Mouse (Mus musculus) CD4-positive, CD25-positive, alpha-beta regulatory T cell, adult 4 months (primary cell): ENCODE data around the gene Axin2. TPM values are rescaled to one million over a fixed set of nuclear protein-coding genes. Genes with fewer than 3 reads are reported as not detected.

Experiments
- ATAC-seq: one replicate; pipeline ENCODE4 v1.8.0; 2017
- polyA plus RNA-seq, 2 experiments: library from polyadenylated mRNA; unstranded; fragments of 100-300 nt; shearing (Covaris generic); gene quantifications; one replicate each; pipeline ENCODE4 v1.2.1; 2017

The Axin2 gene
- polyA plus RNA-seq, 2 experiments from 2014 or later = 4.4 to 10.5 TPM

GRCm38 (mm10) chr11:108980530-108980929, 60.4 kb downstream of the Axin2 start:
- ATAC-seq = no peak

DNA sequence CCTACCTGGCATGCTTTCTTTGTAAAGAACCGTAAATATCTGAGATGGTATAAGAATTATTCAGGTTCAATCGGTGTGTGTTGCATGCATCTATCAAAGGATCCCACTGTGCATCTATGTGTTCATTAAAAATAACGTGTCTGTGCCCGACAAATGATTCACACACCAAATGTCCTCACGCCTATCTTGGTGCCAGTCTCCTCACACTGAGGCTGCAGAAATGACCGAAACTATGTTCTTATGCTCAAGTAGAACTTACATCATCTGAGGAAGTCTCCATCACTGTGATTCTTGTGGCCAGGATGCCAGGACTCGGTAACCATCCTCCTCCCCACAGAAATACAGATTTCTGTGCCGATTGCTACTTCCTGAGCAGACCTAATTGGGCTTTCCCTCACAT, 60.9 kb downstream of the Axin2 start:
- ATAC-seq = no peak

DNA sequence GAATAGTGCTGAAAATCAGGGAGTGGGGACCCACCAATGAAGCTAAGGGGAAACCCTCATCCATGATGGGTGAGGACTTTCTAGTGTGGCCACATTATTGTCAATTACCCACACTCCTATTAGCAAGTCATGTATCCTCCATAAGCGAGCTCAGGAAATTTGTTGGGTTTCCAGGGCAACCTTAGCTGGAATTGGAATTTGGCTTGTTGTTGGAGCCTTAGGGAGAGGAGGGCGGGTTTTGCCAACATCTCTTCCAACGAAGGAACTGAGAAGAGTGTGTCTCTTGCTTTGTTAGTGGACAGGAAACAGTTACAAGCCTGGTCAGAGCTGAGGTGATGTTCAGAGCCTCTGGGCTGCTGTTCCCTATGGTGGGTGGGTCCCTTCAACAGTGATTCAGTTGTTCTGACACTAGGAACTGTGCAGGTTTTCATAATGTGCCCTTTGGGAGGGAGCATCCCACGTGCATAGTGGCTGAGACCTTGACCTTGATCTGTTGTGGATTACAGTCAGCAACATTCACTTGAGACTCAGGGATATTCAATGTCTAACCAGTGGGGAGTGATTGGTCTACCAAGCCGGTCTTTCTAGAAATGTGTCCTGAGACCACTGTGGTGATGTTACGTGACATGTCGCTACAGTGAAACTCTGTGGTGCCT, 63.4 kb downstream of the Axin2 start:
- no peak for ATAC-seq

DNA sequence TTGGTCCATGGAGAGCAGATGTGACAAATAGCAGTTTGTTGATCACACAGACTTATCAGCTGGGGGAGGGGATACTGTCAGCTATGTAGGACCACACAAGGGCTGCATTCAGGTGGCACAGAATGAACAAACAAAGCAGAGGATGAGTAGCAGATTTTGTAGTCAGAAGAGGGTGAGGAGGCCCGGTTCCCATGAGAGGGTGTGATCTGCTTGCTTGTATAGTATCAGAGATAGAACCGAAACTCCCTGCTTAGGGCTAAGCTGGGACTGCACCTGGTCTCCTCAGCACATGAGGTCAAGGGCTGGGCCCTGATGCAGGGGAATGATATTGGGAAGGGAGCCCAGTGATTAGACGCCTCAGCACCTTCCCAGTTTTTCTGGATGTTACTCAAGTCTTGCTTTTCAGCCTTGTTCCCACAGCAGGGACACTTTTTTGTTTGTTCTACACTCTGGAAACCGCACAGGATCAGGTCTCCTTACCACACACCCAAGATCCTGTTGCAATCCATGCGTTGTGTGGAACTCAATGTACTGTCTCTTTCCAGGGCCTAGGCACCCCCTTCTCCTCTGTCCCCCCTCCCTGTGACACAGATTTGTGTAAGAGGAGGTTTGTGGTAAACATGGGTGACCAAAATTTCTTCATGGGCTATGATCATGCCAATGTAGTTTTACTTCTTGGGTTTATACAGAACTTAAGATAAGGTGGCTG, 64.7 kb downstream of the Axin2 start:
- no peak for ATAC-seq

DNA sequence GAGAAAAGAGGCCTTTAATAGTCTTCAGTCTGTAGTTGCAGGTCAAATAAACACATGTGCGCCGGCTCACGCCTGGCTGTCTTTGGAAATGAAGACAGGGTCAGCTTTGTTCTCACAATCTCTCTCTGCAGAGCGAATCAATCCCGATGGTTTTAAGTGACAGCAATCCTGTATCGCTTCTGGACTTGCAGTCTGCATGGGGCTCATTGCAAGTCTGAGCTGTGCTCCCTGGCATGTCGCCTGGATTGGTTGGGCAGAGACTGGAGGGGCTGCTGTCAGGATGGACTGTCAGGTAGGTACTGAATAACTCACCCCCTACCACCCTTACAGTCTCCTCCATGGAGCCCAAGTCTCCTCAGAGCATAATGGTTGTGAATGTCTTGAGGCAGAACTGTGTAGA, 65.7 kb downstream of the Axin2 start:
- no peak for ATAC-seq

GRCm38 (mm10) chr11:108987226-108987625, 67.1 kb downstream of the Axin2 start:
- ATAC-seq = no peak

GRCm38 (mm10) chr11:108987705-108988104, 67.6 kb downstream of the Axin2 start:
- no peak for ATAC-seq

- no peak for ATAC-seq
Observed at GRCm38 (mm10) chr11:108988258-108988657, 68.1 kb downstream of the Axin2 start.

DNA sequence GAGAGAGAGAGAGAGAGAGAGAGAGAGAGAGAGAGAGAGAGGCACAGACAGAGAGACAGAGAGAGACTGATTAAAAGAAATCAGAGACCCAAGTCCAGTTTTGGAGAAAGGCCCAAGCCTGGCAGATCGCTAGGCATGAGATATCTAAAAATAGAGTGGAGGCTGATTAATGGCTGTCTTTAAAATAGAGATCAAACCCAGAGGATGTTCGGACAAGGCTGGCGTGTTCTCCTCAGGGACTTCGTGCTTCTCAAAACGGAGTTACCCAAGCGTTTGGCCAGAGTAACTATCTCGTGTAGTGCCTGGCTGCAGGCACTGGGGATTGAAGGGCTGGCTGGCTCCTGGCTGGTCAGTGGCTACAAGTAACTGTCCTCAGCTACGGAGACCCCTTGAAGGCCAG, 69.8 kb downstream of the Axin2 start:
- ATAC-seq = no peak

DNA sequence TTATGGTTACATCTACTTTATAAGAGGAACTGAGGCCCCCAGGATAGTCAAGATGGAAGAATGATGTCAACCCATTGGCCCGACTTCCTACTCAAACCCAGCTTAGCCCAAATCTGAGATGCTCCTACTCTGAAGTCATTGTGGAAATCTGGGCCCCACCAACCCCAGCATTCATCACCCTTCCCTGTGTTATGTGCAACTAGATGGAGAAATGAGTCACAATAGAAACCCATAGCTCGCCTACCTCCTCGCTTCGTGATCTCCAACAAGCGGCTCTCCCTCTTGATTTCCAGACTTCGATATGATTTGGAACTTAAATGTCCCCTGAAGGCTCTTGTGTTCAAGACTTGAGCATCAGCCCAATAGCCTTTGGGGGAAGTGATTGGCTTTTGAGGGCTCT, 73.3 kb downstream of the Axin2 start:
- no peak for ATAC-seq

DNA sequence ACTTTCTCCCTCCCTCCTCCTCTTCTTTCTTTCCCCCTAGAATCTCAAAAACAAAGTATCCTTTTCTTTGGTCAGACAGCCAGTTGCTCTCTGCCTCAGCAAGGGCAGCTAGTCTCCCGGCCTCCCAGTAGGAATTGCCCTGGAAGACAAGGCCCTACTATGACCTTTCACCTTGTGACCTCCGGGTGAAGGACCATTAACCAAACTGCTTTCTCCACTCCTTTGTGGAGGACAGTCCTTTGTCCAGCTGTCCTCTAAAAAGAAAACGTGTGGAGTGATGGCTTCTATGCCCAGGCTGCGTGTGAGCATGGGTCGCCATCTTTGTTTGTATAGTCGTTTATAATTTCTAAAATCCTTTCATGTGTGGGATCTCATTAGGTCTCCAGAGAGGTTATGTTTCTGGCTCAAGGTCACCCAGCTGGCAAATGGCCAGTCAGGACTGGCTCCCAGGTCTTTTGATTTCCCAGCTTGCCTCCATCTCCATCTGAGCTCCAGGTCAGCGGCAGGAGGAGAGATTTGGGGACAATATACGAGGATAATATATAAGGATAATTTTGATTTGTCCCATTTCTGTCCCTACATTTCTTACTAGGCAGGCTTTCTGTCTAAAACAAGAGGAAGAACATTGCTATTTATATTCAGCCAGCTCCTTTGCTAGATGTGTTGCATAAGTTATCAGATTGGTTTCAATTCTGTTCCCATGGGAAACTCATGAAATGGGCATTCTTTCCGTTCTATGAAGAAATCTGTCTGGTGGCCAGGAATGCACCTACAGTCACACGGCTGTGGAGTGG, 75.2 kb downstream of the Axin2 start:
- no peak for ATAC-seq

GRCm38 (mm10) chr11:108995990-108996533, 75.9 kb downstream of the Axin2 start:
- no peak for ATAC-seq

DNA sequence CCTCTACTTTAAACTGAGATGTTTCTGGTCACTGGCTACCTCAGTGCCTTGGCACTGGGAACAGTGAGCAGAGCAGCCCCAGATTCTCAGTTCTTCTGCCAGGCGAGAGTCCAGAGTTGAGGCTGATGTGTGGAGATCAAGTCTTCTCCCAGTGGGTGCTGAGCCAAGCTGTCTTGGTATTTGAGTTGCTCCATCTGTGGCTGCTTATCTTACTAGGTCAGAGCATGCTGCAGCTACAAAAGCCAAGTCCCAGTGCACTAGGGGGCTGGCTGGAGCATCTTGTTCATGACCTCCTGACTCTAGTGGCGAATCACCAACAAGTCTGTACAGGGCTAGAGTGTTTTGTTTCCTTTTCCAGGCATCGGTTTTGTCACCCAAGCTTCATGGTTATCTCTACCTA, 77.7 kb downstream of the Axin2 start:
- no peak for ATAC-seq

Other genes with a start within 250 kb of the Axin2 start
- gene E030025P04Rik, start 224.0 kb downstream of the Axin2 start, polyA plus RNA-seq = not detected